Mouse (Mus musculus) lung, postnatal 10 days (tissue): ENCODE measurements at regions not wholly inside any gene's neighbourhood (a gene's known extent, or its start where the extent isn't known, plus 50 kb on each side); places are given as distances from the start of the nearest gene placed in this dataset.
A peak's percentile ranks its signal among the peaks of the same experiment; 100 is the strongest.

Experiments
- DNase-seq: peaks from one replicate; pipeline ENCODE4 v3.0.0; 2021

DNA sequence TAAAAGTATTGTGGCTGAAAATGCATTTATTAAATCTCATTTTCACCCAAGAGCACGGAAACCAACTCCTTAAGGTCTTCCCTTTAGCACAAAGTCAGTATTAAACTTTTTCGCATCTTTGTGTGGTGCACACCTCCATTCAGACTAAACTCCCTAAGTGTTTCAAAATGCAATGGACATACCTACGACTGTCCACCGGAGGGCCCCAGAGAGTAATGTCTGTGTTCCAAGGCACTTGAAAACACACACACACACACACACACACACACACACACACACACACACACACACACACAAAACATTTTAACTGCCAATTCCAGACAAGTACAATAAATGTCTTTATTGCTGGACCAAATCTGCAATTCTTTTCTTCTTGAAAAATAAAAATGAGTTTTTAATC lies 243.7 kb downstream of the Foxa2 start:
- DNase-seq, result peak; percentile 55

DNA sequence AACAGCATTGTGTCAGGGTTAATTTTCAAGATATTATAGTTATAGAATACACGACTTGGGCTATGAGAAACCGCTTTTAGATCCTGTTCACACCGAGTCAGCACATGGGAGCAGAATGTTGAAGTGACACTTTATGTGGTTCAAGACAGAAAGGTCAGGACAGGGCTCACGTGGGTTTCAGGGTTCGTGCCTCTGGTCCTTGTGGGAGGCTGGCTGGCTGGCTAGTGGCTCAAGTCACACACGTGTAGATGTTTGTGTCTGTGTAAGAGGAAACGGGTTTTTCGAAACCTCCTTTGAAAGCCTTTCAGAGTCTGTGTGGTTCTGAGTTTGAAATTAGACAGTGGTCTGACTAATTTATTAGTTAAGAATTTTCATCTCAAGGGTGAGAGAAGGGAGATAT lies 255.3 kb downstream of the Foxa2 start:
- DNase-seq, result no peak

DNA sequence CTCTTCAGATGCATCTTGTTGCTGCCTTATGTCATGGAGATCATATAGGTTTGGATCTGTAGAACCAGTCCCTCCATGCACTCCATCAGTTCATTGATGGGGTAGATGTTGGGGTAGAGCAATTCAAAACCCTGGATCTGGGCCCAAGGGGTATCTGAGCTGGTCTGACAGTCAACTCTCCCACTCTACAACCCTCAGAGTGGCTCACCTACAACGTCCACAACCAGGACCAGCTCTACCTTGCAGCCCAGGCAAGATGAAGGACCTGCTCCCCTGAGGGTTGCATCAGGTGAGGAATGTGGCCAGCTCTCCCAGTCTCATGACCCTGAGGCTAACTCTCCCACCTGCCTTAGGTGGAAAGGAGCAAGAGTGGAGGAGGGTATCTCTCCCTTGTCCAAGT lies 256.9 kb downstream of the Foxa2 start:
- no peak for DNase-seq

DNA sequence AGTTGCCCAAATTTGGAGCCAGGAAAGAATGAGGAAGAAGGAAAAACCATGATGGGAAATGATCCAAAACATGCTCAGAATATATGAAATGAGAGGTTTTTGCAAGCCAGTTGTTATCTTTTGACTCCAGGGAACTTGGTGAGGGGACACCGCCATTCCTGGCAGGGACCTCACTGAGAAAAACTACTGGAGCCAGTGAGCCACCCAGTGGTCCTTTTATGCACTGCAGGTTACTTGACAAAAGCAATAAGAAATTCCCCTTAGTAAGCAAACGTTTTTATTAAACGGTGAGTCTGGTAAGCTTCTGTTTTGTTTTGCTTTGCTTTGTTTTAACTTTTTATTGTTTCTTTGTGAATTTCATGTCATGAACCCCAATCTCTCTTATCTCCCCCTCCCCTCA lies 257.5 kb downstream of the Foxa2 start:
- peak; percentile 72 for DNase-seq

DNA sequence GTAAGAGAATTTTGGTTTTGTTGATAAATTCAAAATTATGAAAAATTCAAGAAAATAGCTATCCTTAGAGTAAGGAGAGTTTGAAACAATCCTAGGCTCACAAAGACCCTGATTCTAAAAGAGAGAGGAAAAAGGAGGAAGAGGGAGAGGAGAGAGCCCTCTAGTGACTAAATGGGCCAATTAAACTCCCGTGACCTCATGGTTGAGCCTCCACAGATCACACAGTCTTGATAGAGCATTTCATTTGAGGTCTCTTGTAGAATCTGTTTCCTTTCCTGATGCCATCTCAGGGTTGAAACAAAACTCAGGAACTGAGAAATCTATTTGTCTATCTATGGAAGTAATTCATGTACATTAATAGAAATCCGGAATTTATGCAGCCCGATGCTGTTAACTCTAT lies 258.8 kb downstream of the Foxa2 start:
- DNase-seq, result no peak

DNA sequence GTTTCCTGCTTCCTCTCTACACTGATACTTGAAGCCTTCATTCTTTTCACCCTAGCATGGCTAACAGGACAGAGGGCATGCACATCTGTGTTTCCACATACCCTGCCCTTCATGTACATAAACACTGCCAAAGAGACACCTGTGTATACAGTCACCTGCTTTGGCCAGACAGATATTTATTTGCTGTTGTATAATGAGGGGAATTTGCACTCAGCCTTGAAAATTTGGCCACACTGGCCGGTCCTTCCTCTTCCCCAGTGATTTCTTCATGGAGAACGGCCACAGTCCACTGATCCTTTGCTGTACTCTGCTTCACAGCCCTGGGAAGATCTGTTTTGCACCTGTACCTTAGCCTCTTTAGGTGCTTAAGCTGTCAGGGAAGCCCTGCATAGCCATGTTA lies 264.3 kb downstream of the Foxa2 start:
- no peak for DNase-seq

DNA sequence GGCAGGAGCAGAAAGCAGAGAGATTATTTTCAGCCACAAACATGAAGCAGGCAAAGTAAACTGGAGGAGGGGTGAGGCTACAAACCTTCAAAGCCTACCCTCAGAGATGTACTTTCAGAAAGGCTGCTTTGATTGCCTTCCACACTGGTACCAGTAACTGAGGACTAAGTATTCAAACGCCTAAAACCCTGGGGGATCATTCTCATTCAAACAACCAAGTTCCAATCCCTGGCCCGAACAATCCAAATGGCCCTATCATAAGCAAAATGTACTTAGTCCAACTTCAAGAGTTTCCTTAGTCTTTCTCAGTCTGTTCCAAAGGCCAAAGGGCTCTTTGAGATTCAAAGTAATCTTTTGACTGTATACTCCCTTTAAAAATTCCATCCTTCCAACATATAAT lies 270.5 kb downstream of the Foxa2 start:
- DNase-seq, result no peak

DNA sequence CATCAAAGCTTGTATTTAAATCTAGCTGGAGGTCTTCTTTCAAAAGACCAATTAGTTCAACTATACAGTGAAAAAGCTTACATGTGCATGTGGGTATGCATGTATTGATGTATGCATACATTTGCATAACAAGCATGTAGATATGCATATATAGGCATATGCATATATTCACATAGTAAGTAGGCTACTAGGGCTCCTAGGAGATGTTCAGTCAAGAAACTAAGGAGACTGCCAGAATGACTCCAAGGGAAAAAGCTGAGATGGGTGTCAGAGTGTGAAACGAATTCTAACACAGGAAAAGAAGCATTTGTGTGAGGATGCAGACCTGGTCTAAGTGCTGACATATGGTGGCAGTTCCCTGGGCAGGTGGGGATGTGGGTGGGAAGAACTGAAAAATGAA lies 274.2 kb downstream of the Foxa2 start:
- no peak for DNase-seq

DNA sequence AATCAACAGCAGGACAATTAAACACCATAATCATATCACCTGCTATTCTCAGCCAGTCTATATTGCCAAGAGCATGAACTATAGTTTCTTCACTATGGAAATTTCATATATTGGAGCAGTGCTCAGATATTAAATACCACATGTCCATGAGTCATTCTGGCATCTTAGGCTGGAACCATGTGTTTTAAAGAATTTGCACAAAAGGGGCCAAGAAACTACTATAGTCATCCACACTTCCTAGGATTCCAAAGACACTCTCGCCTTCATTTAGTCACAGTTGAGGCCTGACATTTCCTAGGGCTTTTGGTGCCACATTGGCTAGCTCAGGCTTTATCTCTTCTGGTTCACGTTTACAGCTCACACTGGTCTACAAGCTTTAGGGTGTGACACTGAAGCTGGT lies 293.7 kb downstream of the Foxa2 start:
- no peak for DNase-seq

DNA sequence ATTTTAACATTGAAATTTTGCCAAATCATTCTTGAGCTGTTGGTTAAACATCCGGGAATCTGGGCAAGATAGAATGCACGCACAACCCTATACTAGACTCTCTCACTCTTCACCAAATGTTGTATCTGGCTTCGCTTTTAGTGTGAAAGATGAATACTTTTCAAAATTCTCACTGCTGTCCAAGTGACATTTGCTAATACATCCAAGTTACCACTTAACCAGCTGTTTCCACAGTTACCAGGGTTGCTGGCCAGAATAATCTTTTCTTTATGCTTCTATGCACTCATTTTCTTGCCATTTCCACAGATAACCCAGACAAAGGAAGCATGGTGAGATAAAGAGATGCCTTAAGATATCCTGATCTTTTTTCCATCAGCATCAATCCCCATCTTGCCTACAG lies 294.9 kb downstream of the Foxa2 start:
- DNase-seq, result no peak

DNA sequence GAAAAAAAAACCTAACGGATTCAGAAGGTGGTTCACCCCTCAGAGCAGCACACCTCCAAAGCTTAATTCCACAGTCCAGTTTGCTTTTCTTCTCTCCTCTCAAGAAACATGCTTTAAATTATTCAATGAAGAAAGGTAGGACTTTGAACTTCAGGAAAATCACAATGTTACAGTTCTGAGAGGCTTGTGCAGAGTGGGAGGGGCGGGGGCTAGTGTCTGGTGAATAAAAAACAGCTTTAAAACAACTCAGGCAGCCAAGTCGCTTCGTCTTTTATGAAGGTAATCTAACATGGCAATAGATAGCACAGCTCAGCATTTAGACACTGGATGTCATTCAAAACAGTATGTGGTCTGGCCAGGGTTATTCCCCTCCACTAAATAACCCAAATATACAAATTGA lies 298.8 kb downstream of the Foxa2 start:
- DNase-seq, result no peak

DNA sequence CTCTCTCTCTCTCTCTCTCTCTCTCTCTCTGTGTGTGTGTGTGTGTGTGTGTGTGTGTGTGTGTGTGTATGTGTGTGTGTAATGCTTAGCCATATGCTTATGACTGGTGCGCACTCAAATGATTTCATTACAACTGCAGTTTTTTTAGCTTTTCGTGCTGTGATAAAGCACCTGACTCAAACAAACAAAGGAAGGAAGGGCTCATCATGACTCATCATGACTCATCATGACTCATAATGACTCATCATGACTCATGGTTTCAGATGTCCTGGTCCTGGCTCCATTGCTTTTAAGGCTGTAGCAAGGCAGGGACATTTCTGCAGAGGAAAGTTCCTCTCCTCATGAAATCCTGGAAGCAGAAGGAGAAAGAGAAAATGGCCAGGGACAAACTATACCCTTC lies 302.9 kb downstream of the Foxa2 start:
- DNase-seq, result no peak

DNA sequence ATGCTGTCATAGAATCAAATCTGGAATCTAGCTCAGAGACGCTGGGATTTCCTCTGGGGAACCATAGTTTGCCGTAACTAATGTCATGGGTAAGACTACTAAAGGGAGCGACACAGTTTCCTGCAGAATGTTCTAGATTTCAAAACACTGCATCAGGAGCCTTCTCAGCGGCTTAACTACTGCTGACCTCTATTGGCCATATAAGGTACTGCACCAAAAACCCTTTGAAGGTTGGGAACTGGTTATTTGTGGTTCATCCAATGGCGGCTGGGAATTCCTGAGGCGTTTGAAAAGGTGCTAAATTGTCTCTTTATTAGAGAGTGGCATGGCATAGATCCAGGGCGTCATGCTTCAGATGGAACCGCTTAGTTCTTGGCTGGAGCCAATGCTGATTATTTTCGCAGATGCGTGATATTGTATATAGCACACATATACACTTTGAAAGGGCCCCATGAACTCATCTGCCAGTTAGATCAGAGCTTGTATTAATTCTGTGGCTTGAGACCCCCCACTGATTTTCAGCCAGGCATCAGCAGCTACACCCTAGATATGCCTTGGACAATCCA lies 308.4 kb downstream of the Foxa2 start:
- peak; percentile 58 for DNase-seq

DNA sequence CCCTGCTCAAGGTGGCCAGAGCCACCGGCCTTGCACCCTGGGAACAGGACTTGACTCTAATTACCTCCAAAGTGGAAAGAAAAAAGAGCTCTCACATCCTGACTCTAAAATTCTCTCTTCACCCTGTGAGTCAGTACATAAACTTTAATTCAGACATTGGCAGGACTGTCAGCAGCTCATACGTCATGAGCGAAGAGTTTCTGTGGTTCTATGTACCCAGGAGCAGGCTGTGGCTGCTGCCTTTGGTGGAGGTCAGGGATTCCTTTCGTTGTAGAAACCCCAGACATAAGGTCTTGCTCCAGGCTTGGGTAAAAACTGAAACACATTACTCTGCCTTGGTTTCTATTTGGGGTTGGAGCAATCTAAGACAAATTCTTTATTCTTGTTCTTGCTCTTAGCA lies 319.4 kb downstream of the Foxa2 start:
- no peak for DNase-seq

DNA sequence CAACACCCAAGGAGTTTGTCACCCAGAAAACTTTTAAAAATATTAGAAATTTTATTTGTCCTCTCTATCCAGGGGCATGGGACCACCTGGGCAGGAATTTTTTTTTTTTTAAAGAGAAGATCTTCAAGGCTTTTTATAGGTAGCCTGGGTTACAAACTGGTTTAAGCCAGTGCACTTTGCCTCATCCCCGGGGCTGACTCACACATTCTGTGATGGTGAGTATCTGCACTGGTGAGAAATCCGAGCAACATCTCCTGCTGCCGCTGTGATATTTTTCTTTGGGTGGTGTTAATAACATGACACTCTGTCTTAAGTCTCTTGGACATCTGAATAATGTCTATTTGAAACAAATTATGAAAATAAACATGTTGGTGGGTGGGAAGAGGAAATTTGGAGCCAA lies 327.8 kb downstream of the Foxa2 start:
- DNase-seq, result no peak

DNA sequence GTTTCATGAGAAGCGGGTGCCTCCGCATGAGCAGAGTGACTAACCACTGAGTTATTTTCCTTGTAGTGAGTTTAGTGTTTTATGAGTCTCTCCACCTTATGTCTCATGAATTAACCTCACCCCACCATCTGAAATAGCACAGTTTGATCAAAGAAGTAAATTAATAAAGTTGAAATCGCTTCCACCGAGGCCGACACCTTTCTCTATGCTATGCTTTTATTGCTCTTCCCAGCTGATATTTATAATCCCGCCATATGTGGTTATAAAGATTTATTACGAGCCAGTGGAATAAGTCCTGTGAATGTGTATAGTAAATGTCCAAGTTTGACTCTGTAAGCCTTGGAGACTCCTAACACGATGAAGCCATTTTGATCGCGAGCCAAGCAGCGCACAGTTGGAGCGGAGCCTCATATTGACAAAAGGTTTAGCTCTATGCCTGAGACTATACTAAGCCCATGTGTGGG lies 329.3 kb downstream of the Foxa2 start:
- DNase-seq, result no peak

DNA sequence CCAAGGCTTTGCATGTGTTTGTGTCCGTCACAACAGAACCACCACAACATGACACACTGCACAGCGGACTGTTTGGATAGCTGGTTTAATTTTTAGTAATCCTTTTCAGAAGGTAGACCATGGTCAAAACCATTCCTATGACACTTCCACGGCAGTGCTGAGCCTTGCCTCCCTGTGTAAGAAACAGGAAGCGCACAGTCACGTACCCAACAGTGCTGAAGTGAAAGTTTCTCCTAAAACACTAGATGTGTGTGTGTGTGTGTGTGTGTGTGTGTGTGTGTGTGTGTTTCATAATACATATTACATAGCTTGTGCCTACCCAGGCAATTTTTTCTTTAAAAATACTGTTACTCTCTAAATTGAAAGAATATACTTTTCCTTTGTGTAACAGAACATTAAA lies 331.0 kb downstream of the Foxa2 start:
- DNase-seq, result no peak

DNA sequence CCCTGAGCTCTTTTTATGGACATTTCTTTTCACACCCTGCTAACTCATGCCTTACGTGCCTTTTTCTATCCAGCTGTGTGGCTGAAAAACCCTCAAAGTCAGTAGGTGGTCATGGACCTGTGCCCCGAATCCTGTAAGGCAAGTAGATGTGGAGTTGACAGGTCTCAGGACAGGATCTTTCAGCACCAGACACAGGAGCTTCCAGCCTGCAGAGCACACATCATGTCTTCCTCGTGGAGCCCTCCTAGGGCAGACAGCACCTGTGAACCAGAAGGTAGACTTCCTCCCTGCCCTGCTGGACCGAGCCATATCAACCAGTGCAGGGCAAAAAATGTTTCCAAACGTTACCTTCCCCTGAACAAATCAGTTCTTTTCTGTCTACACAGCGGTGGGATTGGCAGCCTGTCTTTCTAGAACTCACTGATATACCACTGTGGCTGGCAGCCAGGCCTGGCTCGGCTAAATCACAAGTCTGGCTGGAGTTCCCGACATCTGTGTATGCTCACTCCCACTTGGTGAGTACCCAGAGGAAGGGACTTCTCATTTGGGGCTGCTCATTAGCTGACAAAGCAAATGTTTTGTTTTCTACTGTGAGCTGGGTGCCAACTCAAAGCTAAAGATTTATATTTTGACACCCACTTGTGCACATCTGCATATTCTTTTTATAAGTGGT lies 336.0 kb downstream of the Foxa2 start:
- DNase-seq, result peak; percentile 35

DNA sequence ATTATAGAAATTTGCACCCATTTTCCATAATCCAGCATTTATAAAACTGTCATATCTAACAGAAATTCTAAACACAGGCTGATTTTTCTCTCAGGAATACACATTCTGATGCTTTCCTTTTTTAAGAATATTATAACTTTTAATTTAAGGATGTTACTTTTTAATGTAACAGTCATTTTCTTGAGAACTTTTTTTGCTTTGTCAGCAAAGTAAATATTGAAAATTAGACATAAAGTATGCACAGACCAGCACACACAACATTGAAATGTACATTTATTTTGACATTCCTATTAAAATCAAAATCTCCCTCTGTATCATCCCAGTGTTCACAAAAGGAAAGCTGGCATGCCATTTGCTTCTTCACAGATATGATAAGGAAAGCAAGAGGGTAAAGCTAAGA lies 337.0 kb downstream of the Foxa2 start:
- DNase-seq, result no peak

DNA sequence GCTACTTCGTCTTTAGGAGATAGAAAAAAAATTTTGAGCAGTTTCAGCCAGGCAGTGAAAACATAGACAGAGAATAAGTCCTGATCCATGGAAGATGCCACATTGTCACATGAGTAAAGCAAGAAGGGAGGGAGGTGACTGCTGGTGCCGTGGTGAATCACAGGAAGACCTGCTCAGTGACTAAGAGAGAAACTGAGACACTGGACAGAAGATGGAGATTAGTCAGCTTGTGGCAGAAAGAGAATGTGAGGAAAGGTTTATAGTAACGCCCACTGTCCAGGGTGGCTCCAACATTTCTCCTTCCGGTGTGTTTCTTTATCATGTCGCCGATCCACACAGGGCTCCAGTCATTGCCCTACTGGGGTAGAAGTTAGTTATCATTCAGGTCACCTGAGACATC lies 339.6 kb downstream of the Foxa2 start:
- no peak for DNase-seq

DNA sequence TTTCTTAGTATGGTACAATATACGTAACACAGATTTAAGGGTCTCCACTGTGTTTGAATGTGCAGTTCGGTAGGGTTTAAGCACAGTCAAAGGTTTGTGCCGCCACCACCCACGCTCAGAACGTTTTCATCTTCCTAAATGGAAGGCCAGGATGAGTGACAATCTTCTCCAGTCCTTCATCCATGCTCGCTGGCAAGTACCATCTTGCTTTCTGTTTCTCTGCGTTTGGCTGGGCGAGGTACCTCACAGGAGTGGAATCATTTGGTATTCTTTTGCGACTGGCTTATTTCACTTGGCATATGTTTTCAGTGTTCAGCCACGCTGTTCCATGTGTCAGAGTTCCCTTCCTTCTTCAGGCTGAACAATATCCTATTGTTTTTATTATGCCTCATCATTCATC lies 342.3 kb downstream of the Pax1 start:
- no peak for DNase-seq

DNA sequence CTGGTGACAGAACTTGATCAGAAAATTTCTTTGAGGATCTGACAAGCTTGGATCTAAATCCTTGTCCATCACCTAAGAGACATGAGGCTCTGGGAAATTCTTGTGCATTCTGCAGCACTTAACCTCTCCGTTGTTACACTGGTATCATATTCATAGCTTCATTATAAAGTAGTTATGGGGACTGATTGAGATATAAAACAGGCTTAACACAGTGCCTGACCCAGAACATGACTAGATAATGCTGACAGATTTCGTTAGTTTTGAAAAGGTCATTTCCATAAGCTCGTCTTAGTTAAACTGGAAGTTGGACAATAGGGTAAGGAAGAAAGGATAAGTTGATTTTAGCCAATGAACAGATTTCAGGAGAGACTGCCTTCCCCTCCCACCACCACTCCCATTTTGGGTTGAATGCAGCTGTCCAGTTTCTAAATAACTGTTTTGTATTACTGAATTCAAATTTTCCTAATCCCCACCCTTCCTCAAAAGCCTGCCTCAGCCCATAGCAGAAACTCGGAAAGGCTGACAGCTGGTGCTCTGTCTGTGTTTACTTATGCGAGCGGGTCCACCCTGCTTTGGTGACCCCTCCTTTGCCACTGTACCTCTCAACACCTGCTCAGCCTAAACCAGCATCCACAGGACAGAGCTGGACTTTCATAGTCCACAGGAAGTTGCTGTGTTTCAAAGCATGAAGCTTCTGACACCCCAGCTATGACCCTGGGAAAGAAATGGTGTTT lies 340.8 kb downstream of the Pax1 start:
- DNase-seq, result no peak

DNA sequence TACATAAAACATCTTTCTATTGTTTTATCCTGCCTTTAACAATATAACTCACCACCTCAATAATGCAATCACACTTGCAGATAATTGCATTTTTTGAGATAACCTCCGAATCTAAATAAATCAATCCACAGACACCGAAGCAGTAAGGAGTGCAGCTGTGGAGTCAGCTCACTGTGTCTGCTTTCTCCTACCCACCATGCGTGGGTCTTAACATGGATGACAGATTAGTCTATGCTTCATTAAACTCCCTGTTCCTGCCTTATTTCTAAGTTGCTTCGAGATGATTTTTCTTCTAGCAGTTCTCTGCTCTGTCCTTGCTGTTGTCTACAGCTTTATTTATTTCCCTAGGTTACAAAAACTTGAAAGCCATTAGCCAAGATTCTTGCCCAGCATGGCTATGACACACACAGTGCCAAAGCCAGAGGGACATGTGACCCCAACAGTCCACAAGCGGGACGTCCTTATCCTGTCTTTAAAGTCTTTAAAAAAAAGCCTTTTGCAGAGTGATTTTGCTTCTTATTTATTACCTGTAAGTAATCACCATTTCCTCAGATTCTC lies 337.9 kb downstream of the Pax1 start:
- no peak for DNase-seq

DNA sequence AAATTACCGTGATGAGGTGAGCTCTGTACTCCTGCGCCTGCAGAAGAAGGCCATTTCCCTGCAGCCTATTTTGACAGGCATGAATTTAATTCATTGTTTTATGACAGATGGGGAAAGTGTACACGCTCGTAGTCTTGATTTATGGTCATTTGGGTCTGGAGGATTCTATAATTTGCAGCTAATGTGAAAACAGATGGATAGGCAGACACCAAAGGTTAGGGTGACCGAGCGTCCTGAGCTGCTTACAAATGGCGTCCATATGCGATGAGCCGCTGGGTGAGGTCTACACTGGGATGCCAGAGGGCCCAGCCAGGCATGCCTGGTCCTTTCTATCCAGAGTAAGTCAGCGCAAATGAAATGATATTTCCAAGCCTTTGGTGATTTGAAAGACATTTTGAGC lies 330.2 kb downstream of the Pax1 start:
- DNase-seq, result no peak
